Mouse (Mus musculus): ENCODE results near the gene Fkbp8.

GRCm38 (mm10) chr8:70552836-70553235 is 25.3 kb downstream of the Fkbp8 start:
- TF ChIP-seq ETS1 (conservative IDR thresholded peaks at IDR 0.05; ENCODE audit: low read depth, low read length): no peak
- TF ChIP-seq MXI1 (IDR thresholded peaks at IDR 0.05; ENCODE audit: low read depth, low read length): no peak
- no peak for TF ChIP-seq BHLHE40 (IDR thresholded peaks at IDR 0.05; ENCODE audit: low read depth, low read length)
- TF ChIP-seq POLR2AphosphoS2 (IDR thresholded peaks at IDR 0.05; ENCODE audit: low read depth, low read length): no peak
- no peak for TF ChIP-seq CHD2 (IDR thresholded peaks at IDR 0.05; ENCODE audit: low read length)
- TF ChIP-seq CTCF (conservative IDR thresholded peaks at IDR 0.05 in 1 of 2, IDR thresholded peaks at IDR 0.05 in 1 of 2; ENCODE audit: low read depth in 2 of 2, low read length in 2 of 2): no peak
- no peak for TF ChIP-seq TCF12 (IDR thresholded peaks at IDR 0.05; ENCODE audit: low read depth, low read length)
- TF ChIP-seq NELFE (IDR thresholded peaks at IDR 0.05; ENCODE audit: low read depth, low read length): no peak
